Mouse (Mus musculus) megakaryocyte-erythroid progenitor cell, adult 5-6 weeks (primary cell): ENCODE data around the gene Crygb. TPM values are rescaled to one million over a fixed set of nuclear protein-coding genes. Genes with fewer than 3 reads are reported as not detected.
A peak's percentile ranks its signal among the peaks of the same experiment; 100 is the strongest.

Source experiments
- ATAC-seq: replicated peaks from 2 replicates; pipeline ENCODE4 v1.8.0; 2016; ENCODE audit warnings: mild to moderate bottlenecking, inconsistent platforms; ENCODE audit not compliant: severe bottlenecking, poor library complexity, low FRiP score, low TSS enrichment
- total RNA-seq, 2 experiments: library from RNA; stranded (forward) in 1 of 2; stranded (reverse) in 1 of 2; fragments of 200-1000, 215-1000 nt in 1 of 2; fragments of >200 nt in 1 of 2; fragmentation: Nextera tagmentation in 1 of 2; gene quantifications; 2 replicates each; pipeline ENCODE4 v1.2.3; 2014 to 2017

The Crygb gene
- total RNA-seq (2014; fragmentation: Nextera tagmentation) = not detected in 2 replicates
- total RNA-seq (2017) = not detected in 2 replicates

GRCm38 (mm10) chr1:65082188-65082587, at the start of gene Crygb:
Gene Crygb, minus strand, starts transcription at chr1:65082288.
- no peak for ATAC-seq

GRCm38 (mm10) chr1:65131671-65132070, 49.6 kb upstream of the Crygb start:
- ATAC-seq = no peak

DNA sequence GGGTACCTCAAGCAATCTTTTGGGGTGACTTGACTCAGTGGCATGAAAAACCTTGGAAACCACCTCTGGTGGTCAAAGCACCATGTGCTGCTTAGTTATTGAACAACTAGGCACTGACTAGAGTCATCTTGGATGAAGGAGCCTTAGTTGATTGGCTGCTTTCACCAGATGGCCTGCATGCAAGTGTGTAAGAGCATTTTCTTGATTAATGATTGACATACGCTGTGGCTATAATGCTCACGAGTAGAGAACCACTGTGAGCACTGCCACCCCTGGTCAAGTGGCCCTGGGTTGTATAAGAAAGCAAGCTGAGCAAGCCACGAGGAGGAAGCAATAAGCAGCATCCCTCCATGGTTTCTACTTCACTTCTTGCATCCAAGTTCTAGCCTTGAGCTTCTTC, 48.1 kb upstream of the Crygb start:
- no peak for ATAC-seq

DNA sequence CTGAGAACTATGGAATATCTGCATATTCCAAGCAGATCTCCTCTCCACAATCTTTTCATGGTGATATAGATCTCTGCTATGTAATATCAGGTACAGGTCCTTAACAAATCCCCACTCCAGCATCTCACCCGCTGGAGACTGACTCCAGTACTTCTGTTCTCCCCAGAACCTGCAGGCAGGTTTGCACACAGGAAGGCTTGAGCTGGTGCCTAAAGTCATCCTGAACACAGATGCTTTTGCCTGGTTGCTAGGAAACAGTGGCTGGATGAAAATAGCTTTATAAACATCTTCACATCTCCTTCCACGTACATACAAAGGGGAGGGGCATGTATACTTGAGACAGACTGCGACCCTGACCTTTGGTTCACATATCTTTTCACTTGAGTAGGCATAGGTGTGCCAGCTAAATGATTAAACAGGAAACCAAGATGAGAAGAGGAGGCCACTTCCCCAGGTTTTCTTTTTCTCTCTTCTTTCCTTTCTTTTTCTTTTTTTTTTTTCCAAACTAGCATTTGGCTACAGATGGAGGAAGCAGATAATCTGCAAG, 47.6 kb upstream of the Crygb start:
- no peak for ATAC-seq

- no peak for ATAC-seq
These were observed 40.7 kb upstream of the Crygb start, which contains the start of gene D630023F18Rik for GRCm38 (mm10) chr1:65122574-65123372. Gene D630023F18Rik, minus strand, starts transcription at chr1:65123214.

- ATAC-seq = no peak
These were observed 37.4 kb upstream of the Crygb start, which contains the start of gene Gm28845 for GRCm38 (mm10) chr1:65119438-65119837. Gene Gm28845, minus strand, starts transcription at chr1:65119558.

DNA sequence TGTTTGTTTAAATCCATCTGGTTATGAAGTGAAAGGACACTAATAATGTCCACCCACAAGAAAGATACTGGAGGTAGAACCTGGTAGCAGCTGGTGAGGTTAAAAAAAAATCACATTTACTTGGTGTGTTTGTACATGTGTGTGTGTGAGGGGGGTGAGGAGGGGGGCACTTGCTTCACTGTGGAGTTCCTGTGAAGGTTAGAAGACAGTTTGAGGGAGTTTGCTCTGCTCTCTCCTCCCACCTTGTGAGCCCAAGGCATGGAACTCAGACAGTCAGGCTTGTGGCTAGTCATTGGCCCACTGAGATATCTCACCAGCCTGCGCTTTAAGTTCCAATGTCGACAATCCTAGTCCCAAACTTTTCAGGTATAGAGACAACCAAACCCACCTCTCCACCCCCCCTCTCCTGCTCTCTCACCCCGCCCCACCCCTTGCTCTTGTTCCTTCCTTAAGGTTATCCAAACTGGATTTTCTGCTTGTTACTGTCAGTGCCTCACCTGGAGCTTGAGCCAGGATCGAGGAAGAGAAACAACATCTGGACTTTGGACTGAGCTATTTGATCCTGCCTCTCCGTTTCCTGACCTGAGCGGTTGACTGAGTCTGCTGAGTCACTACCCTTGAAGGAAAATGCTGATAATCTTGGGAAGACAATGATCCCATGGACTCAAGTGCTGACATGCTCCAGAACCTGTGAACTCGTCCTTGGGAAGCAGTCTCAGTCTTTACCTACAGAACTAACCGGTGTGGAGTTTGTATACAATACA, 36.2 kb upstream of the Crygb start:
- no peak for ATAC-seq

GRCm38 (mm10) chr1:65113536-65114172, 31.6 kb upstream of the Crygb start:
- no peak for ATAC-seq

DNA sequence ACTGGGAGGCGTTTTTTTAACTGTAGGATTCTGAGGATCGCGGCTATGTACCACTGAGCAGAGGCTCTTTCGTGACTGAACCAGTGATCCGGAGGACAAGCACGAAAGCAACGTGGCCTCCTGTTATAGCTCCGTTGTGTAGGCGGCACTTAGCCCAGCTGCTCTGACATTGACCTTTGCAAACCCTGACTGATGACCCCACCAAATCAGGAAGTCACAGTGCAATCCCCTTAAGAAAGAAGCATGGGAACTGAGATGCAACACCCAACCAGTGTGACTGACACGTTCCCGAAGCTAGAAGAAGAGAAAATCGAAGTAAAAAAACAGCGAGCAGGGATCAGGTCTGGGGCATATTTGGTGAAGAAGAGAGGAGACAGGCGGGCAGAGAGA, 30.7 kb upstream of the Crygb start:
- ATAC-seq = no peak

DNA sequence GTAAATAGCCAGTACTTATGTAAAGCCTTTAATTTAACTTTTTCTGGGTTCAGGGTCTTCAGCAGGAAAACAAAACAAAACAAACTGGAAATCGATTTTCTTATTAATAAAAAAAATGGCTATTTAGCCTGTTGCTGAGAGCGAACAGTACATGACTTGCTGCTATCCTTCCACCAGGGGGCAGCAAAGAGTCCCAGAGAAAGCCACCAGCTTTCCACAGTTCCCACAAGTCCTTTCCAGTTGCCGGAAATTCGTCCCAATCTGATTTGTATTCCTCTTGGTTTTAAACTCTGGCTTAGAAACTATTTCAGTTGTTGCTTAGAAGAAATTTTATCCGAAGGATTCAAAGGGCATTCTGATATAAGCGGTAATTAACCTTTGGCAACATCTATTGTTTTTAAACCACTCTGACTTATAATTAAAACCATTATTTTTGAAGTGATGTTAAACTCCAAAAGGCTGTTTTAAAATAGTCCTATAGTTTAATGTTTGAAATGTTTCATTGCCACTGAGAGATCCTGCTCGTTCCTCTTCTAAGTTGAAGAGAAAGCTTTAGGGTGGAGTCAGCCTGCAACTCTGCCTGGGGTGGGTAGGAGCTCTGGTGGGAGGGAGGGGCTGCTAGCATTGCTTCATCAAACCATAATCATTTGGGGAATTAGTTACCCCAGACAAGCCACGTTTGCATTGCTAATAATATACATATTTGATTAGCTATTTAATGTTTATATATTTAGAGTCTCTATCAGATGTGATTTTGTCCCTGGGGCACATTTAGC, 30.1 kb upstream of the Crygb start:
- peak; percentile 77 for ATAC-seq

DNA sequence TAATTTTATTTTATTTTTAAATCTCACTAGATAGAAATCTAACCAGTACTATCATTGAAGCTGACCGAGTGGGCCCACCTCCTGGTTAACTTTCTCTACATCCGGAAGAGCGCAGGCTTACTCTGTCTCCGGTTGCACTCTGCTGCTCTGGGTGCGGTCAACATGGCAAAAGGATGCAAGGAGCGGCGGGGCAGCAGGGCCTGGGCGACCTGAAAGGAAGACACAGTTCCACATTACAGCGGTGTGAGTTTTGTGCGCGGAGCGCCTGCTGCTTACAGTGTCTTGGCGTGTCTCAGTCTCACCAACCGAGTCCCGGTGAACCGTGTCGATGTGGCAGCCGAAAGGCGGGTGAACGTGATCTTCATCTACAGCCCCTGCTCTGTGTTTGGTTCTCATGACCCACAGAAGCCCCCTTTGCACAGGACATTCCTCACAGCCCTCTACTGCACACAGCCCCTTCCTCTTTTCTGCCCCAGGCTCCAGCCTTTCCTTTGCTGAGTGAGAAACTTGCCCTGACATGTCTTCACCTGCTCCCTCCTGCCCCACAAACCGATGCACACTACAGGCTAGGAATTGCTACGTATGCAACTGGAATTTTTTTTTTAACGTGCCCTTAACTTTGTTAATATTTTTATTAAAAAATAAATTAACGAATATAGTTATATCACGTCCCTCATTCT, 27.8 kb upstream of the Crygb start:
- ATAC-seq = no peak

DNA sequence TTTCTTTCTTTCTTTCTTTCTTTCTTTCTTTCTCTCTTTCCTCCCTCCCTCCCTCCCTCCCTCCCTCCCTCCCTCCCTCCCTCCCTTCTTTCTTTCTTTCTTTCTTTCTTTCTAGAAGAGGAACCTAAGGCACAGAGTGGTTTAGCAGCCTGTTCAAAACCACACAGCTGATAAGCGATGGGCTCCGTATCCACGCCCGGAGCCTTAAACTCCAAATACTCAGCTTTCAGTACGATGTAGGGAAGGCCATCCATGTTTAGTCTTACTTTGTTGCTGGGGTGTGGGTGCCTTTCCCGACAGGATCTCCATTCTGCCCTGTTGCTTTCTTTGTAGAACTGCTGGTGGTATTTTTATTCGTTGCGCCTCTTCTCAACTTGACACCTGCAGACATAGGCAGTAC, 27.1 kb upstream of the Crygb start:
- no peak for ATAC-seq

DNA sequence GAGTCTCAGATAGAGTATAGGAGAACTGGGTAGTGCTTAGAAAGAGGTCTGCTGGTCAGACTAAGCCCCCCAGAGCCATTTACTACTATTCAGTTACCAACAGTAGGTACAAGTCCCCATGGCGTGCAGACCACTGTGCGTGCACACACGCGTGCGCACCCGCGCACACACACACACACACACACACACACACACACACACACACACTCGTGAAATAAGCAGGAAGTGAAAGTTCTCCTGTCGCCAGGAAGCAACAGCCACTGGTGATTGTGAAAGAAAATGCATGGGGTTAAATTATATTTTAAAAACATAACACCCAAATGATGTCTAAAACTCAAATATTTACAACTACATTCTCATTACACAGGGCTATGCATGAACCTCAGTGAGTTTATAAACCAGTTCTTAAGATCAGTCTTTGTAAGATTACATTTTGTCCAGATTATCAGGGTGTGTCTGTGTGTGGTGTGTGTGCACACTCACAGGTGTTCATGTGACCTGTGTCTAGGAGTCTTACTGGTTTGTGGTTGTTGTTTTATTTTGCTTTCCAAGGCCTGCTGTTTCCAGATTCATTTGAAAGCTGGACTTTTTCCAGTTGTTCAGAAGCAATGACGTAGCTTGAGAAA, 25.7 kb upstream of the Crygb start:
- no peak for ATAC-seq

DNA sequence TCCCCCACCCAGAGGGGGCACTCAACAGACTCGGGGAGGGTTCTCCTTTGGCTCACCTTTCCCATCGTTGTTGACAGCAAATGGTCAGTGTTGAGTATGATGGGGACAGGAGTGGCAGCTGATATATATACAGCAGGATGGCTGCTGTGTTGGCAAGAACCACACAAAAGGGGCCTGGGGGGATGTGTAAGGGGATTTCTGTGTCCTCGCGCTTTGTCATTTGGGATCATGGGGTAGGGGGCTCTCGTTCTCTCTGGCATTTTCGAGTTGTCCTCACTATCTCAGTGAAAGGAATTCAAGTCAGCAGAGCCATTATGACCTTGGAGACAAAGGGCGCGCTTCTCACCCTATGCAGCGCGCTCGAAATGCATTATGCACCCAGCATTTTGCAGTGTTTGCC, 21.2 kb upstream of the Crygb start, which contains the start of gene Cryga:
Gene Cryga, minus strand, starts transcription at position 101 of the 400 bp plus-strand sequence.
- ATAC-seq = no peak

DNA sequence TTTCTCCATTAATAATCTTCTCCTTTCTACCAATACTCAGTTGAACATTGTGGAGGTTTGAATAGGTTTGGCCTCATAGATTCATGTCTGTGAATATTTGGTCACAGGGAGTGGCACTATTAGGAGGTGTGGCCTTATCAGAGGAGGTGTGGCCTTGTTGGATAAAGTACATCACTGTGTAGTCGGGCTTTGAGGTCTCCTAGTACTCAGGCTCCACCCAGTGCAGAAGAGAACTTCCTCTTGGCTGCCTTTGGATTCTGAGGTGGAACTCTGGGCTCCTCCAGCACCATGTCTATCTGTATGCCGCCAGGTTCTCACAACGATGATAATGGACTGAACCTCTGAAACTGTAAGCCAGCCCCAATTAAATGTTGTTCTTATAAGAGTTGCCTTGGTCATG, 14.9 kb upstream of the Crygb start:
- ATAC-seq = no peak

- ATAC-seq = no peak
These were observed 9.5 kb upstream of the Crygb start for GRCm38 (mm10) chr1:65091566-65091965.

DNA sequence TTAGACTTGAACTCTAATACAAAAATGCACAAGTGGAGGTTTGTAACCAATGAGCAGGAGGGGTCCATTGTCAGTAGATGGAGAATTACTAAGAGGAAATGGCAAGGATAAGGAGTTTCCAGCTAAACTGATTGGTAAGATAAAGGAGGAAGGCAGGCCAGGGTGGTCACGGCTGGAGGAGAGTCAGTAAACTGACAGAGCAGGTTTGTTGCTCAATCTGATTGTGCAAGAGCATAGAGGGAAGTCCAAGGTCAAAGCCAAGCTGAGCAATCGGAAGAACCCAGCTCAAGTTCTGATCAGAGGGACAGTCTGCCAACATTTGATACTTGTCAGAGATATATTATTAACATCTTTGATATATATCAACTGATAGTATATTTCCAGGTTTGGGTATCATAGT, 8.3 kb upstream of the Crygb start:
- ATAC-seq = no peak
